Mouse (Mus musculus): Measurements from ENCODE around the gene Eapp. TPM values are rescaled to one million over a fixed set of nuclear protein-coding genes. Genes with fewer than 3 reads are reported as not detected.
"Not testable (repeated sequence)": the region's sequence is repeated elsewhere in the genome, so short reads cannot be mapped to it uniquely, and the experiment has no call there.

Eapp gene
- total RNA-seq (2021) = 10 to 100 TPM; 36.3 to 39.3 TPM
- long read RNA-seq, full-length matches to known transcripts = 23 of 48 reads
- long read RNA-seq, partial matches to known transcripts = 7 of 48 reads
- long read RNA-seq, other reads (novel, unspliced or antisense) = 18 of 48 reads

DNA sequence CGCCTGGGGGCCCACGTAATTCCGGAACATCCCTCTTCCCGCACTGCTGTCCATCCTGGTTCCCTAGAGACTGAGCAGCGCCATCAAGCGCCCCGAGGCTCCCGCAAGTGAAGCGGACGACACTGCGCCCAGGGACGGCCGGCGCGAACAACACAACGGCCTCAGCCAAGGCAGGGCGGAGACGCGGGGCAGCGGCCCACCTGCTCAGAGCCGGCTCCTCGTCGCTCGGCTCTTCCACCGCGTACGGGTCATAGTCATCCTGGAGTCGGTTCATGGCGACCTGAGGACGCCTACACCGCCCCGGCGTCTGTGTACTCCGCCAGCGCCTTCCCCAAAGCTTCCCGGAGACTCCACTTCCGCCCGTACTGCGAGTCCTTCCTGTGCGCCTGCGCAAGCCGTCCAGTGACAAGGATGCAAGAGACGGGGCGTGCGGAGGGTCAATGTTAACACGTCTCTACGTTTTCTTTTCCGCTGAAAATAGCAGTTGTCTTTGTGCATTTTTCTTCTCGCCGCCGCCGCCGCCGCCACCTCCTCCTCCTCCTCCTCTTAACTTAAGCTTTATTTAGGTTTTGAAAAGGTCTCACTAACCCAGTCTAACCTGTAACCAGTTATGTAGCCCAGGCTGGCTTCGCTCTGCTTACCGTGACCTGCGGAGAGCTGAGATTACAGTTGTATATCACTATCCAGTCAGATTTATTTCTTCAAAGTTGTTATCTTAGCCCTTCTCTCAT lies at the start of gene Eapp:
Gene Eapp (minus strand): TSS at position 387 of the 731 bp plus-strand sequence.
- peak; percentile 95 to 98 for DNase-seq (ENCODE audit: low spot score in 2 of 2)

- peak in 1 of 2 experiments; percentile 25 for DNase-seq (ENCODE audit: low spot score in 2 of 2)
These were observed 43.1 kb upstream of the Eapp start for GRCm38 (mm10) chr12:54738661-54739243.

DNA sequence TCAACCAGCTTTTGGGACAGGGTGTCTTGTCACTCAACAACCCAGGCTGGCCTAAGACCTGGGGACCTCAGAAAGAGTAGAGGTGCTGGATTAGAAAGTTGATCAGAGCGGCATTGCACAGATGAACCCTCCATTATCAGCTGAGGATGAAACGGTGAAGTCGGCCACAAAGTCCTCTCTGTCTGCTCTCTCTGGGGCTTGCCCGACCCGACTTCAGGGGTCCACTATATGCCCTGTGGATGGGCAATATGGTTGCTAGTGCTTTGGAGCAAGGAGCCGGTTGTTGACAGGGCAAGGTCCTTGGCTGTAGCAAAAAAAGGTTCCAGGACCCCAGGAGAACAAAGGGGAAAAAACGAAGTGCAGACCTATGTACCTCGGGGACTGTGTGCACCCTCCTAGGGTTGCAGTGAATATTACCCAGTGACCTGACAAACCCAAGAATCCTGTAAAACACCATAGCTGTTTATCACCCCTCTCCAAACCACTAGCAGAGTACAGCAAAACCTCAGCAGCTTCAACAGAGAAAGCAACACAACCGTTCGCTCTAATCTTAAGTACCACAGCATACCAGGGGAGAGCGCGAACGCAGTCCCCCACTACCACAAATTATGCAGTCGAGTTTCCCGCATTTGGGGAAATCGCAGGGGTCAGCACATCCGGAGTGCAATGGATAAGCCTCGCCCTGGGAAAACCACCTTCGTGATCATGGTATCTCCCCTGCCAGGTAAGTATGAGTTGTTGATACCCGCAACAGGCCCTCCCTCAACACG lies 42.4 kb upstream of the Eapp start:
- DNase-seq (ENCODE audit: low spot score in 2 of 2) = not testable (repeated sequence)

- DNase-seq (ENCODE audit: low spot score in 2 of 2) = not testable (repeated sequence)
These were observed 38.8 kb upstream of the Eapp start for GRCm38 (mm10) chr12:54734307-54735131.

GRCm38 (mm10) chr12:54729140-54730059 lies 33.7 kb upstream of the Eapp start:
- DNase-seq (ENCODE audit: low spot score in 2 of 2) = not testable (repeated sequence)

- not testable (repeated sequence) for DNase-seq (ENCODE audit: low spot score in 2 of 2)
These were observed 23.4 kb upstream of the Eapp start for GRCm38 (mm10) chr12:54718871-54719786.

DNA sequence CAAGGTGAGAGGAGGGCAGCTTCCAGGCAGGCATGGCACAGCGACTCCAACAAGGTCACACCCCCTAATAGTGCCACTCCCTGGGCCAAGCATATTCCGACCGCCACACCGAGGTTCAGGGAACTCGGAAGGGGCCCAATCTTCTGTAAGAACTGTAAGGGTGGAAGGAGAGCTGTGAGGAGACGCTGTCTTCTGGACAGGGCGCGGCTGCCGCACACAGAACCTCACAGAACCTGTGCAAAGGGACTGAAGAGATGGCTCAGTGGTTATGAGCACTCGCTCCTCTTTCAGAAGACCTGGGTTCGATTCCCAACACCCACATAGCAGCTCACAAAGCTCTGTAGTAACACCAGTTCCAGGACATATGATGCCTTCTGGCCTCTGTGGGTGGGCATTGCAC lies 21.8 kb upstream of the Eapp start:
- not testable (repeated sequence) for DNase-seq (ENCODE audit: low spot score in 2 of 2)

DNA sequence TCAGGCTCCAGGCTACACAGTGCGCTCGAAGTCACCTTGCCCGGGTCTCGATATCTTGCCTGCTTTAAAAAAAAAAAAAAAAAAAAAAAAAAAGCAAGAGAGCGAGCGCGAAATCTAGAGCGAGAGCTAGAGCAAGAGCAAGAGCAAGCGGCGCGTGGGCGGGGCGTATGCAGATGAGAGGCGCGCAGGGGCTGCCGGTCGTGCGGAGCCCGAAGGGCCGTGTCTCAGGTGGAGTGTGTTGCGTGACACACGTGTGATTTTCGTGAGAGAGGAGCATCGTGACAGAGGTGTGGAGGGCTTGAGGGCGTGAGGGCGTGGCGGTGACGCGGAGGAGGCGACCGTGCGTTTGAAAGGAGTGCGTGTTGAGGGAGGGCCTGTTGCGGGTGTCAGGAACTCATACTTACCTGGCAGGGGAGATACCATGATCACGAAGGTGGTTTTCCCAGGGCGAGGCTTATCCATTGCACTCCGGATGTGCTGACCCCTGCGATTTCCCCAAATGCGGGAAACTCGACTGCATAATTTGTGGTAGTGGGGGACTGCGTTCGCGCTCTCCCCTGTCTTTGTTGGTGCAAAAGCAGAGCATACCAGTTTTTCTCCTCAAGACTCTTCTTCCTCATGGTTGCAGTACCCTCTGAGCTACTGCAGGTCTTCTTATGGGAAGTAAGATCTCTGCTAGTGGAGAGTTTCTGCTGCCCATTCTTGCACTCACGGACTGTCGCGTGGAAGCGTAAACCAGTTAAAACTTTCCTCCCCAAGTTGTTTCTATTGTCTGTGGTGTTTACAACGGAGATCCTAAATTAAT lies 18.3 kb upstream of the Eapp start:
- peak in 1 of 2 experiments; percentile 65 for DNase-seq (ENCODE audit: low spot score in 2 of 2)

- DNase-seq (ENCODE audit: low spot score in 2 of 2) = peak in 1 of 2 experiments; percentile 15
These were observed 14.8 kb upstream of the Eapp start for GRCm38 (mm10) chr12:54710494-54710879.

DNA sequence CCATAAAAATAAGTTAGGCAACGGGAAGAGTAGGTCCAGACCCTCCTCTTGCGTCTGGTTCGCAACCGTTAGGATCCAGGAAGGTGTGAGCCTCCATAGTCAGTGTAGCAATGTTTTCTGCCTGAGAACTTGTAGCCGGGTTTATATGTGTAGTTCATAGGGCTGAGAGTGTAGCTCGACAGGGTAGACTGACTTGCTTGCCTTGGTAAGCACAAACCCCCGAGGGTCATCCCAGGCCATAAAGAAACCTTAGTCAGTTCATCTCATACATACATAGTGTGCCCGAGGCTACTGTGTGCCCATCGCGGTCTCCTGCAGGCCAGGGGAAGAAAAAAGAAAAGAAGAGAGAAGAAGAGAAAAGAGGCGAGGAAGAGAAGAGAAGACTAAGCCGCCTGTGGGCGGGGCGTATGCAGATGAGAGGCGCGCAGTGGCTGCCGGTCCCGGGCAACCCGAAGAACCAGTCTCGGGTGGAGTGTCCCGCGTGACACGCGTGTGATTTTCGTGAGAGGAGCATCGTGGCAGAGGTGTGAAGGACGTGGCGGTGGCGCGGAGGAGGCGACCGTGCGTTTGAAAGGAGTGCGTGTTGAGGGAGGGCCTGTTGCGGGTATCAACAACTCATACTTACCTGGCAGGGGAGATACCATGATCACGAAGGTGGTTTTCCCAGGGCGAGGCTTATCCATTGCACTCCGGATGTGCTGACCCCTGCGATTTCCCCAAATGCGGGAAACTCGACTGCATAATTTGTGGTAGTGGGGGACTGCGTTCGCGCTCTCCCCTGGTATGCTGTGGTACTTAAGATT lies 14.2 kb upstream of the Eapp start:
- DNase-seq (ENCODE audit: low spot score in 2 of 2) = peak in 1 of 2 experiments; percentile 0

DNA sequence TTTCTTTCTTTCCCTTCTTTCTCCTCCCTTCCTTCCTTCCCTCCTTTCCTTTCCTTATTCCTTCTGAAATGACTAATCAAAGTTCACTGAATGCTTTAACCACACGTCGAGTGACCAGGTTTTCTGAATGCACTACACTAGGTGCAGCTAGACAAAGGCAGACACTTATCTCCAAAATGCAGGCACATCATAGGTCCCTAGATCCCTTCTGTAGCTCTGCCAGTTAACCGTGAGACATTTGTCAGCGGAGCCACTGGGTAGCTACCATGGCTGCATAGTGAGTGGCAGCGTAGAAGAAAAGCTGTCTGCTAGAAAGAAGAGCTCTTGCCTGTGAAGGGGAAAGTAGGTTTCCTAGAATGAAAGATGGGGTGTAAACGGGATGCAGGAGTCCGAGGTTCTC lies 3.7 kb upstream of the Eapp start:
- no peak for DNase-seq (ENCODE audit: low spot score in 2 of 2)

DNA sequence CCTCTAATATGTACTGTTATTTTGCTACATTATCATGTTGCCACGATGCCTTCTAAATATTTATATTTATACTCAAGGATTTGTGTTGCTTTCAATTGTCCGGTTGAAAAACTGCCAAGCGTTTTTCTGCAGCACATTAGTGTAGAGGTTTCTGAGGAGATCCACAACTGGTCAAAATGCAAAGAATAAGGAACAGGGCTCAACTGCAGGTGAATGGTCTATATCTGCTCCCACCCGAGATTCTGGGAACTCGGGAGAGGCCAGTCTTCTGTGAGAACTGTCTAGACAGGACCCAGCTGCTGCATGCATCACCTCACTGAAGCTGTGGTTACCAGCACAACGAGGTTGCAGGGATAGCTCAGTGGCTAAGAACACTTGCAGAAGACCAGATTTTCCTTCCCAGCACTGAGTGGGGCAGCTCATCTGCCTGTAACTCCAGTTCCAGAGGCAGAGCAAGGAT lies 2.1 kb upstream of the Eapp start:
- no peak for DNase-seq (ENCODE audit: low spot score in 2 of 2)

DNA sequence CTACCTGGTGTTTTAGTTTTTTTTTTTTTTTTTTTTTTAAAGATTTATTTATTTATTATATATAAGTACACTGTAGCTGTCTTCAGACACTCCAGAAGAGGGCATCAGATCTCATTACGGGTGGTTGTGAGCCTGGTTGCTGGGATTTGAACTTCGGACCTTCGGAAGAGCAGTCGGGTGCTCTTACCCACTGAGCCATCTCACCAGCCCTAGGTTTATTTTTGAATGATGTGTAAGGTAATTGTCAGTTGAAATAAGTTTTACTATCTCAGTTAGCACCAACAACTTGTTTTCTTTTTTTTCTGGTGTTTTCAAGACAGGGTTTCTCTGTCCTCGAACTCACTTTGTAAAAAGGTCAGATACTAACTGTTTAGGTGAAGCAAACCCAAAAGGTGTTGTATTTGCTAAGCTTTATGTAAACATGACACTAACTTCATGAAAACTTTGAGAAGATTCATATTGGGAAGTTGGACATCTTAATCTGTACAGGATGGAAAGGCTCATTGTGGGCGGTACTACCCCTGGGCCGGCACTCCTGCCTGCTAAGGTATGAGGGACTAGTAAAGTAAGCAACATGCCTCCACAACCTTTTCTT lies 1.4 kb upstream of the Eapp start:
- no peak for DNase-seq (ENCODE audit: low spot score in 2 of 2)

GRCm38 (mm10) chr12:54696242-54697002 lies 725 bp upstream of the Eapp start:
- peak; percentile 86 to 96 for DNase-seq (ENCODE audit: low spot score in 2 of 2)

DNA sequence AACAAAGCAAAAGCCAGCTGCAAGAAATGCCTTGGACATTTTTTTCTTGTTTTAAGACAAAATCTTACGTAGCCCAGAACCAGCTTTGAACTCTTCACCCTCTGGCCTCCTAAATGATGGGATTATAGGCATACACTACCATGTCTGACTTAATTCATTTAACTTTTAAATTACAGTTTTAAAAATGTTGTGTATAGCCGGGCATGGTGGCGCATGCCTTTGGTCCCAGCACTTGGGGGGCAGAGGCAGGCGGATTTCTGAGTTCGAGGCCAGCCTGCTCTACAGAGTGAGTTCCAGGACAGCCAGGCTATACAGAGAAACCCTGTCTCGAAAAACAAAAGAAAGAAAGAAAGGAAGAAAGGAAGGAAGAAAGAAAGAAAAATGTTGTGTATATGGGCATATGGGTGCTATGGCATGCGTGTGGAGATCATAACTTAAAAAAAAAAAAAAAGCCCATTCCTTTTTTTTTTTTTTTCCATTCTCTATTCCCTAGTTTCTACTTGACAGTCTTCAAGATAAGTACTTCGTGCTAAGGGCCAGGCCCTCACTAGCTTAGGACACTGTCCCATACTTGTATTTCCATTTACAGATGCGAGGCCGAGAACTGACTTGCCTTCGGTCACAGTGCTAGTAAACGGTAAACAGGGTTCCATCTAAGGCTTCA lies 718 bp downstream of the Eapp start:
- DNase-seq (ENCODE audit: low spot score in 2 of 2) = no peak
